Mouse (Mus musculus) retina, postnatal 1 day (tissue): ENCODE data around the gene Eci1.

Experiments
- DNase-seq: peaks from one replicate; pipeline ENCODE4 v3.0.0-alpha.2; 2012

The Eci1 gene

GRCm38 (mm10) chr17:24474557-24474956 is 48.1 kb downstream of the Eci1 start:
- no peak for DNase-seq

- no peak for DNase-seq
Measured at GRCm38 (mm10) chr17:24475586-24475985, 49.1 kb downstream of the Eci1 start.

GRCm38 (mm10) chr17:24476022-24476776 is 49.8 kb downstream of the Eci1 start:
- no peak for DNase-seq

- DNase-seq: no peak
Measured at GRCm38 (mm10) chr17:24477053-24477984, 50.9 kb downstream of the Eci1 start.

GRCm38 (mm10) chr17:24477985-24478600 is 51.7 kb downstream of the Eci1 start:
- no peak for DNase-seq

- peak; percentile 97 for DNase-seq
Measured at GRCm38 (mm10) chr17:24478663-24479380, 52.4 kb downstream of the Eci1 start, which contains the start of gene Mlst8. Gene Mlst8, minus strand, starts transcription at chr17:24479078.

GRCm38 (mm10) chr17:24479431-24479830 is 53.0 kb downstream of the Eci1 start:
- no peak for DNase-seq

- DNase-seq: peak; percentile 49
Measured at GRCm38 (mm10) chr17:24480201-24480826, 53.9 kb downstream of the Eci1 start.

- DNase-seq: no peak
Measured at GRCm38 (mm10) chr17:24481027-24481815, 54.8 kb downstream of the Eci1 start.

GRCm38 (mm10) chr17:24483495-24483894 is 57.1 kb downstream of the Eci1 start:
- no peak for DNase-seq

- DNase-seq: peak; percentile 23
Measured at GRCm38 (mm10) chr17:24485090-24485860, 58.8 kb downstream of the Eci1 start.

- peak; percentile 82 for DNase-seq
Measured at GRCm38 (mm10) chr17:24488186-24488661, 61.8 kb downstream of the Eci1 start, which contains the start of gene Caskin1. Gene Caskin1, plus strand, starts transcription at chr17:24488601.

- peak; percentile 80 for DNase-seq
Measured at GRCm38 (mm10) chr17:24488662-24489264, 62.3 kb downstream of the Eci1 start.
